Mouse (Mus musculus) megakaryocyte-erythroid progenitor cell, adult 5-6 weeks (primary cell): ENCODE data around the gene Jph4. TPM values are rescaled to one million over a fixed set of nuclear protein-coding genes. Genes with fewer than 3 reads are reported as not detected.
A peak's percentile ranks its signal among the peaks of the same experiment; 100 is the strongest.

Experiments used
- ATAC-seq: replicated peaks from 2 replicates; pipeline ENCODE4 v1.8.0; 2016; ENCODE audit warnings: mild to moderate bottlenecking, inconsistent platforms; ENCODE audit not compliant: severe bottlenecking, poor library complexity, low FRiP score, low TSS enrichment
- total RNA-seq, 2 experiments: library from RNA; stranded (forward) in 1 of 2; stranded (reverse) in 1 of 2; fragments of 200-1000, 215-1000 nt in 1 of 2; fragments of >200 nt in 1 of 2; fragmentation: Nextera tagmentation in 1 of 2; gene quantifications; 2 replicates each; pipeline ENCODE4 v1.2.3; 2014 to 2017

The Jph4 gene
- total RNA-seq, 2 experiments from 2014 or later, result 0.05 TPM; not detected in 1

- no peak for ATAC-seq
These were observed 19.1 kb downstream of the Jph4 start for GRCm38 (mm10) chr14:55097646-55098045.

- ATAC-seq, result no peak
These were observed 20.1 kb downstream of the Jph4 start for GRCm38 (mm10) chr14:55096573-55097087.

GRCm38 (mm10) chr14:55095671-55096070, 21.1 kb downstream of the Jph4 start:
- no peak for ATAC-seq

- ATAC-seq, result no peak
These were observed 21.5 kb downstream of the Jph4 start for GRCm38 (mm10) chr14:55095263-55095662.

GRCm38 (mm10) chr14:55094704-55095231, 22.0 kb downstream of the Jph4 start, which contains the start of gene Thtpa:
TSS of gene Thtpa (plus strand) at chr14:55094784.
- ATAC-seq, result peak; percentile 33; the same call in 1 of the 2 replicates

GRCm38 (mm10) chr14:55093927-55094326, 22.8 kb downstream of the Jph4 start:
- ATAC-seq, result no peak

GRCm38 (mm10) chr14:55092011-55092577, 24.6 kb downstream of the Jph4 start, which contains the start of gene Zfhx2:
TSS of gene Zfhx2 (minus strand) at chr14:55092324.
- ATAC-seq, result peak; percentile 82

GRCm38 (mm10) chr14:55091209-55091865, 25.4 kb downstream of the Jph4 start:
- ATAC-seq, result no peak

- ATAC-seq, result no peak
These were observed 27.4 kb downstream of the Jph4 start for GRCm38 (mm10) chr14:55089199-55089947.

GRCm38 (mm10) chr14:55086009-55086514, 30.7 kb downstream of the Jph4 start:
- ATAC-seq, result no peak

GRCm38 (mm10) chr14:55085324-55086008, 31.3 kb downstream of the Jph4 start:
- ATAC-seq, result no peak

- no peak for ATAC-seq
These were observed 33.3 kb downstream of the Jph4 start for GRCm38 (mm10) chr14:55083481-55083880.

GRCm38 (mm10) chr14:55081105-55081504, 35.6 kb downstream of the Jph4 start:
- ATAC-seq, result no peak

GRCm38 (mm10) chr14:55079214-55079970, 37.3 kb downstream of the Jph4 start:
- ATAC-seq, result peak; percentile 73

- peak; percentile 24; the same call in 1 of the 2 replicates for ATAC-seq
These were observed 38.3 kb downstream of the Jph4 start for GRCm38 (mm10) chr14:55078366-55078989.

- no peak for ATAC-seq
These were observed 39.0 kb downstream of the Jph4 start for GRCm38 (mm10) chr14:55077481-55078365.

GRCm38 (mm10) chr14:55076956-55077355, 39.8 kb downstream of the Jph4 start:
- no peak for ATAC-seq
